Mouse (Mus musculus) forebrain, embryonic 14.5 days (tissue): ENCODE measurements around the gene Swi5. TPM values are rescaled to one million over a fixed set of nuclear protein-coding genes. Genes with fewer than 3 reads are reported as not detected.
A peak's percentile ranks its signal among the peaks of the same experiment; 100 is the strongest.

ENCODE experiments used
- microRNA-seq: library from miRNA; unstranded; fragments of <30 nt; microRNA quantifications from one replicate; pipeline ENCODE4, GENCODE M21; 2016
- polyA plus RNA-seq: library from polyadenylated mRNA; unstranded; fragments of >200 nt; fragmentation: Nextera tagmentation; extraction: Ambion mirVana; gene quantifications from 2 replicates; pipeline ENCODE4 v1.2.1, GENCODE M21; 2014

Gene Swi5
- polyA plus RNA-seq, 1 experiment from 2014 or later, result 243 TPM

Small RNAs within 50 kb of the gene (microRNA-seq; reads per million reads assigned to microRNA genes)
- gene Gm23363 (not detected), gene Mir199b (70.8 reads per million, percentile 53 among the genes with 10 or more reads in this experiment)

Other genes with a start within 250 kb of the Swi5 start
- 0.34 and 0.66 TPM in 2 replicates for gene Fam78a, start 203.2 kb downstream of the Swi5 start, polyA plus RNA-seq
- 11.3 and 16.1 TPM in 2 replicates for gene Plpp7, start 192.5 kb downstream of the Swi5 start, polyA plus RNA-seq
- 53.3 and 62.4 TPM in 2 replicates for gene Prrc2b, start 137.0 kb downstream of the Swi5 start, polyA plus RNA-seq
- 22.3 and 27.1 TPM in 2 replicates for gene Pomt1, start 51.5 kb downstream of the Swi5 start, polyA plus RNA-seq
- 84.2 and 96.6 TPM in 2 replicates for gene Uck1, start 27.9 kb downstream of the Swi5 start, polyA plus RNA-seq
- gene Golga2, start 691 bp downstream of the Swi5 start, polyA plus RNA-seq, result 15.5 and 20.6 TPM in 2 replicates
- 37.3 and 48.0 TPM in 2 replicates for gene Ciz1, start 64.3 kb upstream of the Swi5 start, polyA plus RNA-seq
- 28.2 and 42.8 TPM in 2 replicates for gene Dnm1, start 65.3 kb upstream of the Swi5 start, polyA plus RNA-seq
- gene 1110008P14Rik, start 93.9 kb upstream of the Swi5 start, polyA plus RNA-seq, result 86.9 and 98.4 TPM in 2 replicates
- gene Lcn2, start 100.2 kb upstream of the Swi5 start, polyA plus RNA-seq, result 0.25 and 0.32 TPM in 2 replicates
- gene Ptges2, start 107.8 kb upstream of the Swi5 start, polyA plus RNA-seq, result 42.2 and 44.8 TPM in 2 replicates
- 5.3 and 5.4 TPM in 2 replicates for gene Naif1, start 162.4 kb upstream of the Swi5 start, polyA plus RNA-seq
- gene Slc25a25, start 163.4 kb upstream of the Swi5 start, polyA plus RNA-seq, result 30.4 and 34.2 TPM in 2 replicates
- 4.4 and 5.2 TPM in 2 replicates for gene Fam102a, start 247.3 kb upstream of the Swi5 start, polyA plus RNA-seq